Mouse (Mus musculus): ENCODE results near the gene Ntrk1.

GRCm38 (mm10) chr3:87756488-87756887 is 38.5 kb downstream of the Ntrk1 start:
- TF ChIP-seq POLR2A (IDR thresholded peaks at IDR 0.05; ENCODE audit: extremely low read depth, insufficient read depth, low read length) (no peak), CTCF (IDR thresholded peaks at IDR 0.05; ENCODE audit: low read depth, low read length) (no peak)
